Mouse (Mus musculus) left cerebral cortex, postnatal 36 days (tissue): ENCODE results near the gene Tmem102. TPM values are rescaled to one million over a fixed set of nuclear protein-coding genes. Genes with fewer than 3 reads are reported as not detected.
A peak's percentile ranks its signal among the peaks of the same experiment; 100 is the strongest.

Source experiments
- DNase-seq, 2 experiments: peaks; one replicate each; pipeline ENCODE4 v3.0.0; 2021 to 2022; ENCODE audit warnings: low spot score in 2 of 2, mixed read lengths in 1 of 2
- intact Hi-C: fragments of 180-260 bp; cut with DNase I; formaldehyde crosslinking; loops from one replicate; pipeline ENCODE4 v1.15.1; 2025
- total RNA-seq, 2 experiments: library from RNA; stranded (reverse); gene quantifications; 2 replicates each; pipeline ENCODE4 v1.2.3; 2021

Gene Tmem102
- total RNA-seq, 2 experiments from 2014 or later = not detected

DNA sequence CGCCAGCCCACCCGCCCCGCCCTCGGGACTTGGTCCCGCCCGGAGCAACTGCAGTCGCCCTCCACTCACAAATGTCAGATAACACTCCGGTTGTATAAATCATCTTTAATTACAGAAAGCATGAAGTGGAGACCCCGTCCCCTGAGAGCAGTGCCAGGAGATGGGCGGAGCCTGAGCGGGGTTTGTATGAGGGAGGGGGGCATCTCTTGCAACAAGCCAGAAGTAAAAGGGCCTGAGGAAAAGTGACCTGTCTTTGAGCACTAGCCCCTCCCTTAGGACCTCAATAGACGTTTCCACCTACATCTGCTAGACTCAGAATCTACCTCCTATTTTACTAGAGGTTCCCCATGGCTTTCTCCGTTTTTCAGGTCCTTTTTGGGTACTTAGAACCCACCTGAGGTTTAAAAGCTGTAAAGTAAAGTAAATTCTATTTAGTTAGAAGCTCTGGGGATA lies 9.4 kb downstream of the Tmem102 start:
- intact Hi-C loops = no loop called here

DNA sequence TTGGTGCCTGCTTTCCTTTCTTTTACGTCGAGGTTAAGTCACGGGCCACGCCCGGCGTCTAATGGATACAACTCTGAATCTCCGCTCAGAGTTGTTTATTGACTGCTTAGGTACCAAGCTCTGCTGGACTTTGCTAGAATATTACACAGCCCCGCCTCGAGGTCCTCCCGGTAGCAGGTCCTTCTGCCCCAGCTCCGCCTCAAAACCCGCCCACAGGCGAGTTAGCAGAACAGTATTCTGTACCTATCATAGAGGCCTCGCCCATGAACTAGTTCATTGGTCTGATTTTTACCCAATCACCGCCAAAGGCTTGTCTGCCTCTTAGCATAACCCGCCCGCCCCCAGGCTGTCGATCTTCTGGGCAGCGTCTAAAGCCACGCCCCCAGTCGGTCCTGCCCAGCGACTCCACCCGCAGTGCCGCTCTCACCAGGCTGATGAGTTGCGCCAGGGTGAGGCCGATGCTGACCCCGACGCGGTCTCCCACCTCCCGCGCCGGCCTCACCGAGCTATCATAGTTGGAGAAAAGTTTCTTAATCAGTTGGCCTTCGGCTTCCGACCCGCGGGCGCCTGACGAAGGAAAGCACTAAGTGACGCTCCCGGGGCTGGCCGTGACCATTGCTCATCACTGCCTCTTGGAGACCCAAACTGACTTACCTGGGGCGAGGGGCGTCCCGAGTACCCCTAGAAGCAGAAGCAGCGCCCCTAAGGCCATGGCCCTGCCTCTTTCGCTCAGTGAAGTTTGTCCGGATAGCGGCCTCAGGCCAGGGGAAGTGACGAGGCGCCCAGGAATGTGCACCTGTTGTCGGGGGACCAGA lies 10.0 kb downstream of the Tmem102 start, which contains the start of gene Chrnb1:
TSS of gene Chrnb1 (minus strand) at position 776 of the 815 bp plus-strand sequence.
- intact Hi-C loops = no loop called here
- peak; percentile 81 to 84 for DNase-seq

More for the DNA sequence above, 9.4 kb downstream of the Tmem102 start:
- DNase-seq = no peak

GRCm38 (mm10) chr11:69793429-69793828 lies 12.0 kb downstream of the Tmem102 start:
- no peak for DNase-seq
- intact Hi-C loops = no loop called here

- DNase-seq = no peak
- intact Hi-C loops = no loop called here
These were observed 14.0 kb downstream of the Tmem102 start for GRCm38 (mm10) chr11:69791420-69791819.

GRCm38 (mm10) chr11:69789431-69789830 lies 16.0 kb downstream of the Tmem102 start:
- intact Hi-C loops = no loop called here
- no peak for DNase-seq

- DNase-seq = no peak
- intact Hi-C loops = no loop called here
These were observed 18.1 kb downstream of the Tmem102 start for GRCm38 (mm10) chr11:69787306-69787705.

- intact Hi-C loops = no loop called here
- DNase-seq = no peak
These were observed 20.6 kb downstream of the Tmem102 start for GRCm38 (mm10) chr11:69784793-69785272.

- intact Hi-C loops = no loop called here
- DNase-seq = no peak
These were observed 23.6 kb downstream of the Tmem102 start for GRCm38 (mm10) chr11:69781828-69782227.

DNA sequence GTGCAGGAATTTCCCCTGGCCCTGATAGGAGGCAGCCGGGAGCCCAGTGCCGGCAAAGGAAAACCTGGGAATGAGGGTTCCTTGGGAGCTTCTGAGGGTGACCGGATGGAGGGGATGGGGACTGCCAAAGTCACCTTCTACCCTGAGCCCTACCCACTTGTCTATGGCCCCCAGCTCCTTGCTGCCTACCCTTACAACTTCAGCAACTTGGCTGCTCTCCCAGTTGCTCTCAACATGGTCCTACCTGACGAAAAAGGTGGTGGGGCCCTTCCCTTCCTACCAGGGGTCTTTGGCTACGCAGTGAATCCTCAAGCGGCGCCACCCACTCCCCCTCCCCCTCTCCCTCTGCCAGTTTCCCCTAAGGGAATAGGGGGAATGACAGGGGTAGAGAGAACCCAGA lies 26.4 kb downstream of the Tmem102 start:
- no peak for DNase-seq
- intact Hi-C loops = no loop called here

DNA sequence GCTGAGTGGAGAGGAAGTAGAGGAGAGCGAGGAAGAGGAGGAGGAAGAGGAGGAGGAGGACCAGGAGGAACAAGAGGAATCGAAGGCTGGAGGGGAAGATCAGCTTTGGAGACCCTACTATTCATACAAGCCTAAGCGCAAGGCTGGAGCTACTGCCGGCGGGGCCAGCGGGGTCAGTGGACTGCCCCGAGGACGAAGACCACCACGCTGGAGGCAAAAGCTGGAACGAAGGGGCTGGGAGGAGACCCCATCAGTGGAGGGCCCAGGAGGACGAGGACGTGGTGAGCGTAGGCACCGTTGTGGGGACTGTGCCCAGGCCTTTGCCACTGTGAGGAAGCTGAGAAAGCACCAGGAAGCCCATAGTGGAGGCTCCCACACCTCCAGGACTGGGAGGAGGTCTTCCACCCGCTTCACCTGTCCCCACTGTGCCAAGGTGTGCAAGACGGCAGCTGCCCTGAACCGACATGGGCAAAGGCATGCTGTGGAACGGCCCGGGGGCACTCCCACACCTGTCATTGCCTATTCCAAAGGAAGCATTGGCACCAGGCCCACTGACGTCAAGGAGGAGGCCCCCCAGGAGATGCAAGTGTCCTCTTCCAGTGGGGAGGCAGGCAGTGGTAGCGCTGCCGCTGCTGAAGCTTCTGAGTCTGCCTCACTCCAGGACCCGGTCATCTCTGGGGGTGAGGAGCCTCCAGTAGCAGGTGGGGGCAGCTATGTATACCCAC lies 27.0 kb downstream of the Tmem102 start:
- intact Hi-C loops = no loop called here

GRCm38 (mm10) chr11:69777504-69778257 lies 27.7 kb downstream of the Tmem102 start:
- DNase-seq = no peak
- intact Hi-C loops = no loop called here

More for the DNA sequence above, 27.0 kb downstream of the Tmem102 start:
- DNase-seq = no peak

DNA sequence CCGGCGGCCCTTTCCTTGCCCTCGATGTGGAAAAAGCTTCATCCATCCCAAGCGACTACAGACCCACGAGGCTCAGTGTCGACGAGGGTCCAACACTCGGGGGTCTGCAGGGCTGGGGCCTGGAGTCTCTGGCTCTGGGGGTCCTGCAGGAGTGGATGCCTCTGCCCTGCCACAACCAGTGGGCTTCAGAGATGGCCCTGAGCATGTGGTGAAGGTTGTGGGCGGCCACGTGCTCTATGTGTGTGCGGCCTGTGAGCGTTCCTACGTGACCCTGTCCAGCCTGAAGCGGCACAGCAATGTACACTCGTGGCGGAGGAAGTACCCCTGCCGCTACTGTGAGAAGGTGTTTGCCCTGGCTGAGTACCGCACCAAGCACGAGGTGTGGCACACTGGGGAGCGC lies 28.9 kb downstream of the Tmem102 start:
- DNase-seq = no peak
- intact Hi-C loops = no loop called here

DNA sequence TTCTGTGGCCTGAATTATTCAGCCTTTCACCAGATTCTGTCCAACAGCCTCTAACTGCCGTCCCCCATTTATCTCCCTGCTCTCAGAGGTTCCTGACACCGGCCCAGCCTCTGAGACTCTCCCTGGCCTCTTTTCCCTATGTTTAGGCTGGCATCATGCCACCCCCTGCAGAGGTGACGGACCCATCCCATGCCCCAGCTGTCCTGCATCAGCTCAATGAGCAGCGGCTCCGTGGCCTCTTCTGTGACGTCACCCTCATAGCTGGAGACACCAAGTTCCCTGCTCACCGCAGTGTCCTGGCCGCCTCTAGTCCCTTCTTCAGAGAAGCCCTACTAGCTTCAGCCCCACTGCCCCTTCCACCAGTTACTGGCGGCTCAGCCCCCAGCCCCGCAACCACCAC lies 29.7 kb downstream of the Tmem102 start:
- intact Hi-C loops = no loop called here
- no peak for DNase-seq

GRCm38 (mm10) chr11:69774961-69775360 lies 30.5 kb downstream of the Tmem102 start:
- no peak for DNase-seq
- intact Hi-C loops = no loop called here

GRCm38 (mm10) chr11:69767625-69767909 lies 37.9 kb downstream of the Tmem102 start:
- no peak for DNase-seq
- intact Hi-C loops = no loop called here

GRCm38 (mm10) chr11:69766872-69767624 lies 38.4 kb downstream of the Tmem102 start:
- intact Hi-C loops = loop anchor here (1.0 kb wide), 1 partner anchor 36 kb away; no protein-coding TSS in a partner anchor
- DNase-seq = no peak

DNA sequence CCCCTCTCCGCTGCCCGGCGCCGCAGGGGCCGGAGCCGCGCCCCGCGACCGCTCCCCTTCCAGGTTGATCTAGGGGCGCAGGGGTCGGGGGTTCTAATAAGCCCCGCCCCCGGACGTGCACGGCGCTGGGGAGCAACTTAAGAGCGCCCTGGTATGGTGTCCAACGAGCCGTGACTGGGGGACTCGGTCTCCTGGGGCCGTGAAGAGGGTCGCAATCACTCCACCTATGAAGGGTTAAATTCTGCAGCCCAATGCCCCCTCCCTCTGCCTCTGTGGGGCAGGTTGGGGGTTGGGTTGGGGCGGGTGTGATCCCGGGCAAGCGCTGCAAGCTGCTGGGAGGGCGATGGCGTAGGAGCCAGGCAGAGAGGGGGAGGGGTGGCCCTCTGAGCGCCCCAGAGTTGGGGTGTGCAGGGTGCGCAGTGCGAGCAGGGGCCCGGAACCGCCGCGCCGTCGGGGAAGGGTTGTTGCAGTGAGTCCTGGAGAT lies 39.3 kb downstream of the Tmem102 start:
- intact Hi-C loops = loop anchor here (1.0 kb wide), 1 partner anchor 37 kb away; no protein-coding TSS in a partner anchor

GRCm38 (mm10) chr11:69765221-69766125 lies 40.0 kb downstream of the Tmem102 start, which contains the start of gene Zbtb4:
Gene Zbtb4 (plus strand): TSS chr11:69765912.
- peak; percentile 43 to 46 for DNase-seq
- intact Hi-C loops = loop anchor here (1.0 kb wide), 1 partner anchor 38 kb away; no protein-coding TSS in a partner anchor

More for the DNA sequence above, 39.3 kb downstream of the Tmem102 start:
- peak; percentile 70 to 77 for DNase-seq
